Mouse (Mus musculus) lung, adult 2 months (tissue): ENCODE data around the gene Atp5h.

Experiments
- CTCF ChIP-seq: fragments of 200-500 bp; IDR thresholded peaks from 2 replicates; pipeline ENCODE4 v1.5.1; 2011; ENCODE audit warnings: mild to moderate bottlenecking, low read length, control low read depth; ENCODE audit not compliant: insufficient read depth
- POLR2A ChIP-seq: fragments of 200-500 bp; IDR thresholded peaks from 2 replicates; pipeline ENCODE4 v1.6.1; 2011; ENCODE audit warnings: low read depth, mild to moderate bottlenecking, control low read depth, low read length, borderline replicate concordance; ENCODE audit errors: extremely low read depth

GRCm38 (mm10) chr11:115393721-115394325 lies 25.9 kb downstream of the Atp5h start:
- TF ChIP-seq CTCF: no peak
- no peak for TF ChIP-seq POLR2A
